Mouse (Mus musculus): Measurements from ENCODE around the gene Dnaaf2.
"Not testable (repeated sequence)": the region's sequence is repeated elsewhere in the genome, so short reads cannot be mapped to it uniquely, and the experiment has no call there.

Gene Dnaaf2

DNA sequence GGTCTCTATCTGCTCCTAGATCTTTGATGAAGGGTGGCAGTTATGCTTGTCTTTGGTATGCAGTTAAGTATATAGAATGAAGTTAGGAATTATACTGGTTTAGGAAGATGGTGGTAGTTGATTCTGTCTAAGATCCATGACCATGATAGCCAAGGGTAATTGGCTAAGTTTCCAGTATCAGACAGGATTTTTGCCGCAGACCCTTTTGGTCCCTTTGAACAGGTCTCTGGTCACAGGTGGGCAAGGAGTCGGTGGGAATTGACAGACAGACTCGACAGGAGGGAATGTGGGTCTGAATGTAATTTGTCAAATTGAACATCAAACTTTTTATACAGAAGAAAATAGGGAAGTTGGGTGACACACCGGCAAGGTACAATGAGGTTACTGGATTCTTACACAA is 34.6 kb downstream of the Dnaaf2 start:
- not testable (repeated sequence) for DNase-seq

DNA sequence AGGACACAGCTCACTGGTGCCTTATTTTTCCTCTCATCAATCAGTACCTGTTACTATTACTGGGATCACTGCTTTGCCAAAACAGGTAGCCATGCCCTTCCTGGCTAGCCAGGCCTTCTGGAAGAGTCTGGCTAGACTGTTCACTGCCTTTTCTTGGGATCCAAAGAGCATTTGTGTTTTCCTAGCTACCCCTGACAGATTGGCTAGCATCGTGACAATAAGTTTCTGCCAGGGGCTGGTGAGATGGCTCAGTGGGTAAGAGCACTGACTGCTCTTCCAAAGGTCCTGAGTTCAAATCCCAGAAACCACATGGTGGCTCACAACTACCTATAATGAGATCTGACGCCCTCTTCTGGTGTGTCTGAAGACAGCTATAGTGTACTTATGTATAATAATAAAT is 37.6 kb downstream of the Dnaaf2 start:
- not testable (repeated sequence) for DNase-seq

DNA sequence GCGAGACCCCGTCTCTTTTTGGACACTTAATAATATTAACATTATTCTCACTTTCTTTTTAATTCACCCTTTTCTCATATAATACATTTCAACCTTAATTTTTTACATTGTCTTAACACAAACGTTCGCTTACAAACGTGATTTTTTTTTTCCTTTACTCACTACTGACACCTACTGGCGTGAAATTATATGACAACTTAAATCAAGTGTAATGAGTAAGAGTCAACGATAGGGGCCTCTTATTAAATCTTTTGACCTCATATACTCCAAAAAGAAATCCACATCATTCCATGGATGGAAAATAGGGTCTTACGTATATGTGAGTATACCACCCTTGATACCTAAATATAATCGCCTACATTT is 38.7 kb downstream of the Dnaaf2 start:
- peak; percentile 13 to 14 for DNase-seq

DNA sequence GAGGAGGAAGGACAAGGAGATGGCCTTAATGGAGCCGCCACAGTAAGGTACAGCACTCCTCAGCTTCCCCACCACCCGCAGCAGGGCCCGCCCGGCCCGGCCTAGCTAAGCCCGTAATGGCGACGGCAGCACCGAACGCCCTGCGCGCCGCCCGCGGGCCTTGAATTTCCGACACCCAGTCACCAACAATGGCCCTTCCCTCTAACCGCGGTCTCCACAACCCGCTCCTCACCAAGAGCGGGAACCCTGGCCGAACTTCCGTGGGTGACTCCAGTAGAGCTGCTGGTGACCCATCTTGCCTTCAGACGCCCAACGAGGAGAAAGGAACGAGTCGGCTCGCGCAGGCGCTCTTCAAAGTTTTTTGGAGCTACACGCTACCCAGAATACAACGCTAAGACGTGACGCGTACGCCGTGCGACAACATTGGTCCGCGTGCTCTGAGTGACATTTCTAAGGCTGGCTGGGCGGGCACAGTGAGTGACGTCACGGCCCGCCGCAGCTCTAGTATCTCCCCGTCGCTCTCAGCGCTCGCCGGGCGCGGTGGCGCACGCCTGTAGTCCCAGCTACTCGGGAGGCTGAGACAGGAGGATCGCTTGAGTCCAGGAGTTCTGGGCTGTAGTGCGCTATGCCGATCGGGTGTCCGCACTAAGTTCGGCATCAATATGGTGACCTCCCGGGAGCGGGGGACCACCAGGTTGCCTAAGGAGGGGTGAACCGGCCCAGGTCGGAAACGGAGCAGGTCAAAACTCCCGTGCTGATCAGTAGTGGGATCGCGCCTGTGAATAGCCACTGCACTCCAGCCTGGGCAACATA is 39.3 kb downstream of the Dnaaf2 start, which contains the start of gene Rps29:
Gene Rps29 (minus strand): TSS at position 422 of the 813 bp plus-strand sequence.
- peak; percentile 97 to 98 for DNase-seq

DNA sequence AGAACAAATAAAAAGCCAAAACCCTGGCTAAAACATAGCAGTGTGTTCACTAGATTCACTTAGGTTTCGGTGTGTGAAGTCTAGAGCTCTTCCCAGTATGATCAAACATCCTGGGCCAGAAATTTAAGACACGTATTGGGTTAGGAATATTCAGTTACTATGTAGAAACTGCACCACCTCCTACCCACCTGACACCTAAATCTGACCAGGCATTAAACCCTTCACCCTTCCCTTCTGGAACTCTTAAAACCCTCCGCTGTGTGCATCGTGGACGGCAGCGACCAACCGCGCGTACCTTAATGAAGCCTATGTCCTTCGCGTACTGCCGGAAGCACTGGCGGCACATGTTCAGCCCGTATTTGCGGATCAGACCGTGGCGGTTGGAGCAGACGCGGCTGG is 39.9 kb downstream of the Dnaaf2 start:
- no peak for DNase-seq

DNA sequence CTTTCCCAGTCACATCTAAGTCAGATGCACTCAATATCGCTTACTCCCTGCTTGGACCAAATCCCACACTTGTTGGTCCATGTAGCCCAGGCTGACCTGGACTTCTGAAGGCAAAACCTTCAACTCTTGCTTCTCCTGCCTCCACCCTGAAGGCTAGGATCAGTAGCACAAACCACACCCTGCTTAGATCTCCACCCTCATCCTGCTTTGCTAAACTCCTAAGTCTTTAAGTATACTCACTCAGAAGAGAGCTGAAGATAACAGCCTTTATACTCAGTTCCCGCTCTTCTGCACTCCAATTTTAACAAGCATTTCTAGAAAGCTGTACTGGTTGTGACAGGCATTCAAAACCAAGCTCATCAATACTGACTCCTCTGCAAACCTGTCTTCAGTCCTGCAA is 41.1 kb downstream of the Dnaaf2 start:
- no peak for DNase-seq

DNA sequence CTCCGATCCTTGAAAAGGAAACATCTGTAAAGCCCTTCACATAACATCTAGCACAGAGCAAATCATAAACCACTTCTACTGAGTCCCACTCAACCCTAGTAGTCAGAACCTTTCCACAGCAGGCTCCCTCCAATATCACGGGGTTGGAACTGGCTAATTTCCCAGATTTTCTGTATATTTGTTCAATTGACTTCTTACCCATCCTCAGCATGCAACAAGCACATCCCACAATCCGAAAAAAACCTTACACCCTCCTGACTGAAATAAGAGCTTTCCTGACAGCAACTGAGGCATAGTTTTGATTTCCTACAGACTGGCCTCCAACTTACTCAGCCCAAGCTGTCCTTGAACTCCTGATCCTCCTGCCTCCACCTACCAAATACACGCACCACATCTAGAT is 41.8 kb downstream of the Dnaaf2 start:
- no peak for DNase-seq

DNA sequence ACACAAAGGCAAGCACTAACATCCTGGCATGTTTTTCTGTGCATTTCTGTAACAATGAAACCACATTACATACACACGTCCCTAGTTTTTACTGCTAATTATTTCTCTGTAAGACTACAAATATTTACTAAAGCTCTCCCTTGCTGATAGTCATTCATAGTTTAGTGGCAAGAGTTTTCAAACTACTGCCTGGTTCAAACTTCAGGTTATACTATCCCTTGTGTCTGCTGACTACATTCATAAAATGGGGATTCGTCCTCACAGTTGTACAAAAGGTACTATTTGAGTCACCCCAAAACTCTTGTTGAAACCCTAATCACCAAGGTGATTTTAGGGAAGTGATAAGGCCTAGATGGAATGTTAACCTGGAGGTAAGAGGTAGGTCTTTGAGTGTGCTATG is 42.3 kb downstream of the Dnaaf2 start:
- no peak for DNase-seq

DNA sequence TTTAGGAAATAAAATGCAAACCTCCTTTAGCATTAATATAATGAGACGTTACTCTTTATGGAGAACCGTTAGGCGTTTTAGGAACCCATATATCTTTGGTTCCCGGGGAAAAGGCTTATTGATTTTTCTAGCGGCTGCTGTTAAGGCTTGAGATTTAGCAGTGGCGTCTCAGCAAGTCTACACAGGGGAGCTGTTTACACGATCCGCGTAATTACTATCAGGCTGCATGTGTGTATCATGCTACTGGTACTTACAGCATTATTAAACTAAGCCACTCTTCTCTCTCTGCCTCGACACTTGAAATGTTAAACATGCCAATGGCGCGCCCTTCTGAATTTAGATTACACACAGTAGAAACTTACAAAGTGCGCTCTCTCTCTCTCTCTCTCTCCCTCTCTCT is 48.2 kb downstream of the Dnaaf2 start:
- no peak for DNase-seq

DNA sequence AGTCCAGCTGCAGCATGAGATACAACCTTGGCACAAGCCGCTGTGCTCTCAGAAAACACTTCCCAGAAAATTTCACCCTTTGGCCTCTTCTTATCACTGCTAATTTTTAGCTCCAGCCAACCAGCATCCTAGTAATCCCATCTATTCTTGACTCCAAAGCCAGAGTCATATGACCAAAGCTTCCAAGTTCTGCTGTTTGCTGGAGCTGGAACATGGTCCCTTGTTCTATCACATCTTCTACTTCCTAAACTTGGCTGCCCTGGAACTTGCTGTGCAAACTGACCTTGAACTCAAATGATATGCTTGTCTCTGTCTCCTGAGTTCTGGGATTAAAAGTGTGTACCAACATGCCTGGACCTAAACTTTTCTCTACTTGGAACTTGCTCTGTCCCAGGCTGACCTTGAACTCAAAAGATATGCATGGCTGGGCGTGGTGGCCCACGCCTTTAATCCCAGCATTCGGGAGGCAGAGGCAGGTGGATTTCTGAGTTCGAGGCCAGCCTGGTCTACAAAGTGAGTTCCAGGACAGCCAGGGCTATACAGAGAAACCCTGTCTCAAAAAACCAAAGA is 51.0 kb downstream of the Dnaaf2 start:
- no peak for DNase-seq

DNA sequence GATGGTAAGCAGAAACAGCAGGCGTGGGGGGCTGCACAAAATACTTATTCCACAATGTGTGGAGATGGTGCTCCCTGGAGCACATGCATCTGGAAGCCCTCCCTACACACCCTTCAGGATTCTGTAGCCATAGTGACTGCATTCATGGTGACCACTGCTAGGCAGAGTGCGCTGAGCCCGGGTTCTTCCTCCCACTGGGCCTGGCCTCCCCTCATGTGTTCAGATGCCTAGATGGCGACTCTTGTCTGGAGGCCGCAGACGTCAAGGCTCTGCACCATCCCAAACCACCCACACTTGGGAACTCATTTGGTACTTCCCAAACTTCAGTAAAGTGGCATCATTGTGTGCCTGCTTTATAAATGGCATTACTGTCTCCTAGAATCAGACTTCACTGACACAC is 54.8 kb downstream of the Dnaaf2 start:
- DNase-seq: no peak

DNA sequence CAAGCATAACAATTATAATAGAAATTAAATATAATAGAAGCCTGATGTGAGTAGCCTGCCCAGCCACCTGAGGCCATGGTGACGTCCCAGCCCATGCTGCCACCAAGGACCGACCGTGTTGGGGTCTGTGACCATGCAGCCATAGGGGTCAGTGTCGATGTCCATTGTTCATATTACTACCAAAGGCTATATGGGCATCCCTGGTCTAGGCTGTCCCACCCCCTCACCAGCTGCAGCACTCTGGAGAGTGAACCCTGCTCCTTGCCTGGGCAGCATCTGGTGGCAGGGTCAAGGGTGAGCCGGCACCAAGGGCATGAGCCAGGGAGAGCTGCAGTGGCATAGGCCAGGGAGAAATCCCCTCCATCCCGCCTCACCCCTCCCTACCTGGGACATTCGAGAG is 58.4 kb downstream of the Dnaaf2 start:
- DNase-seq: no peak

DNA sequence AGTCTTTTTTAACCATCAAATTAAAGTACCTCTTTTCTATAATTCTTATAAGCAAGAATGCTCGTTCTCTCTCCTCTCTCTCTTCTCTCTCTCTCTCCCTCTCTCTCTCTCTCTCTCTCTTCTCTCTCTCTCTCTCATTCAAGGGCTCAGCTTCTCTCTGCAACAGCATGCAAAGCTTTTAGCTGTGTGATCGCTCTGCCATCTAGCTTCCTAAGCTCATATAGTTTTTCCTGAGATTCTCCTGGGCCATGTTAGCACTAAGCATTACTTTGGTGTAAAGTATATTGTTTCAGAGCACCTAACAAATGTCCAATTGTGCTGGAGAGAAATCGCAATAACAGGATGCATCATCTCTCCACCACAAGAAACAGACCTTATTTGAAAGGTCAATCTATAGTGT is 59.0 kb downstream of the Dnaaf2 start:
- DNase-seq: no peak
